Mouse (Mus musculus) brain, embryonic 14.5 days (tissue): ENCODE data around the gene Zfp64. TPM values are rescaled to one million over a fixed set of nuclear protein-coding genes. Genes with fewer than 3 reads are reported as not detected.
"Not testable (repeated sequence)": the region's sequence is repeated elsewhere in the genome, so short reads cannot be mapped to it uniquely, and the experiment has no call there.

Source experiments
- DNase-seq: peaks from one replicate; pipeline ENCODE4 v3.0.0-alpha.2; 2011; ENCODE audit warnings: low read depth
- CTCF ChIP-seq: fragments of 200-500 bp; IDR thresholded peaks from 2 replicates; pipeline ENCODE4 v1.5.1; 2012; ENCODE audit warnings: inconsistent platforms, mild to moderate bottlenecking, moderate library complexity, borderline replicate concordance; ENCODE audit not compliant: insufficient read depth, insufficient read length; ENCODE audit errors: extremely low read depth
- POLR2A ChIP-seq: fragments of 200-500 bp; IDR thresholded peaks from 2 replicates; pipeline ENCODE4 v1.6.1; 2012; ENCODE audit warnings: mild to moderate bottlenecking, inconsistent platforms, borderline replicate concordance; ENCODE audit not compliant: poor library complexity, insufficient read depth, insufficient read length, severe bottlenecking; ENCODE audit errors: extremely low read depth
- polyA plus RNA-seq: library from polyadenylated mRNA; depleted of rRNA; stranded (reverse); fragments of >200 nt; gene quantifications from 2 replicates; pipeline ENCODE4 v1.2.3, GENCODE M21; 2012; rRNA removed

Gene Zfp64
- polyA plus RNA-seq, 1 experiment, result 37.9 TPM

DNA sequence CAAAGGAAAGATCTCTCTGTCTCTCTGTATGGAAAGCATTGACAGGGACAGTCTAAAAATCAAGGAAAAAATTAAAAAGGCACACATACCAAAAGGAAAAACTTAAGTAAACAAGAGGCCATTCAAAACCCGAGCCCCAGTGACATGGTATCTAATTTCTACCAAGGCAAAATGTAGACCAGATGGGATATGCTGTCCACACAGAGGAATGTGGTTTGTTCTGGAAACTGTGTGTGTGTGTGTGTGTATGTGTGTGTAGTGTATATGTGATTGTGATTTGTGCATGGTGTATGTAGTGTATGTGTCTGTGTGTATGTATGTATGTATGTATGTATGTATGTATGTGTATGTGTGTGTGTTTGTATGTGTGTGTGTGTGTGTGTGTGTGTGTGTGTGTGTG is 100.6 kb downstream of the Zfp64 start:
- DNase-seq, result no peak
- TF ChIP-seq CTCF (no peak), POLR2A (no peak)

DNA sequence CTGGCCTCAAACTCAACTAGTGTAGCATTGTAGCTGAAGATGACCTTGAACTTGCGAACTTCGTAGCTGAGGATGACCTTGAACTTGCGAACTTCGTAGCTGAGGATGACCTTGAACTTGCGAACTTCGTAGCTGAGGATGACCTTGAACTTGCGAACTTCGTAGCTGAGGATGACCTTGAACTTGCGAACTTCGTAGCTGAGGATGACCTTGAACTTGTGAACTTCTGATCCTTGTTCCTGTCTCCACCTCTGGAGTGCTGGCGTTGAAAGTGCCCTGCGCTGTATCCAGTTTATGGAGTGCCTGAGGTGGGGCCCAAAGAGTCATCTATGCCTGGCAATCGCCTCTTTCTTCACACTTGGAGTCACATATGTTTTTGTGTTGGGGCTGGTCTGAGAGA is 101.5 kb downstream of the Zfp64 start:
- DNase-seq, result not testable (repeated sequence)

DNA sequence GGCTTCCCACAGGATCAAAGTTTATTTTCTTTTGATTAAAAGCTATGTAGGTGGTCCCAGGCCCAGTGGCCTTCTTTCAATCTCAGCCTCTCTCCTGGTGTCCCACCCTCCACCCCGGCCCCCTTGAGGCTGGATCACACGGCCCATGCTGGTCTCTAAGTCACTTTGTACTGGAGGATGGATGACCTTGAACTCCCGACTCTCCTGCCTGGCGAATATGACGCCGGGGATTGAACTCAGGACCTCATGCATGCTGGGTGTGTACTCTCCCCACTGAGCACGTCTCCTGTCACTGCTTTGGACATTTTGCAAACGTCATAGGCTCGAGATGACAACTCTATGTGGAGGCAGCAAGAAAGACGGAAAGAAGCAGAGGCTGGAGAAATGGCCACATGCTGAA is 103.8 kb downstream of the Zfp64 start:
- DNase-seq, result no peak
- TF ChIP-seq CTCF (no peak), POLR2A (no peak)

DNA sequence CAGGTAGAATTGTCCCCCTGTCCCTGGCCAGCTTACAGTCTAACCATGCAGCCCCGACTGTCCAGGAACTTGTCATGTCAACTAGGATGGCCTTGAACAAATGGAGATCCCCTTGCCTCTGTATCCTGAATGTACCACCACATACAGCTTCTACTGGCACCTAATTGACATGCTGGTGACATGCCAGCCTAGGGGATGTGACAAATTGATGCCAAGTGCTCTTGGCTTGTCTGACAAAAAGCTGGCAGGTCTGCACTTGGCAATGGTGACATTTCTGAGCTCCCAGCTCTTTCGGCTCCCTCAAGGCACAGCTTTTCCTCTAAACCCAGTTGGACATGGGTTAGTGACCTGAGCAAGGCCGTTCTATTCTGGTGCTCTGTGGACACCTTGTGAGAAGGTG is 106.8 kb downstream of the Zfp64 start:
- TF ChIP-seq POLR2A (no peak), CTCF (no peak)
- DNase-seq, result peak; percentile 81

DNA sequence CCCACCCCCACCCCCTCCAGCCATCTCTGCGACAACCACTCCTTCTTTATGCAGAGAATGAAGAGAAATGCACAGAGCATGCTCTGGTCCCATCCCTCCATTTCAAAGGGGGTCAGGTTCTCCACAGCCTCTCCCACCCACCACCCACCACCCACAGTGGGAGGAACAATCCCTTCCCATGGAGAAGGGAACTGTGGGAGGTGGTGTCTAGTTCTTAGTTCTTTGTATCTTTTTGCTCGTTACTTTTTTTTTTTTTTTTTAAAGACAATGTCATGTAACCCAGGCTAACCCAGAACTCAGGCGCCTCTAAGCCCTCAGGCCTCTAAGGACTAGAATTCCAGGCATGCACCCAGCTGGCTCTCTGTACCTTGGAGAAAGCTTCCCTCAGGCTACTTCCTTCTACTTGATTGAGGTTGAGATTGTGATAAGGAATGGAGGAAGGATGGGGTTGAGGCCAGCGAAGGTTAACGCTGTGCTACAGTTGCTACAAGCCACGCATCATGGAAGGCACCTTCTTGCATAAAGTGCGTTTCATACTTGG is 109.1 kb downstream of the Zfp64 start:
- TF ChIP-seq POLR2A (no peak), CTCF (no peak)
- DNase-seq, result no peak

Other genes starting within 250 kb of the Zfp64 start
- 197 and 302 TPM in 2 replicates for gene Atp9a, start 213.2 kb downstream of the Zfp64 start, polyA plus RNA-seq
- gene Sall4, start 187.6 kb downstream of the Zfp64 start, polyA plus RNA-seq, result 1.0 and 1.2 TPM in 2 replicates